Mouse (Mus musculus): Measurements from ENCODE around the gene Daxx. TPM values are rescaled to one million over a fixed set of nuclear protein-coding genes. Genes with fewer than 3 reads are reported as not detected.
"Not testable (repeated sequence)": the region's sequence is repeated elsewhere in the genome, so short reads cannot be mapped to it uniquely, and the experiment has no call there.

Gene Daxx
- polyA plus RNA-seq, 1 experiment from 2014 or later: 37.1 TPM

DNA sequence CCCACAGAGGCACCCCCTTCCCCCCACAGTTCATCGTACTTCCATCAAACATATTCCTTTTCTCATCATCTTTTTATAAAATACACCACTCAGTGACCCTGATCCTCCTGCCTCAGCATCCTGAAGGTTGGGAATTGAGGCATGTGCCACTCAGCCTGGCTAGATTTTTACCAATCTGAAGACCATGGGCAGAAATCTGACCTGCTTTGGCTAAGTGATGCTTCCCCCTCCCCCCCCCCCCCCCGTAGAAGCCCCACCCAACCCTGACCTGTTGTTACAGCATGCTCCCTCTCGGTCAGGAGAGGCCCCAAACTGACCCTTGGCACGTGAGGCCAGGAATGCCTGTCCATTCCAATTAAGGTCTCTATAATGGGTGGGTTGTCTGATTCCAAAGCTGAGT, 4.4 kb upstream of the Daxx start, which contains the start of gene Platr17:
Platr17 (plus strand) TSS at position 301 of the 400 bp plus-strand sequence.
- H3K9ac ChIP-seq; H3K4me3 ChIP-seq; H3K36me3 ChIP-seq; H3K27me3 ChIP-seq (replicated peaks); ATAC-seq; H3K9me3 ChIP-seq (replicated peaks): not testable (repeated sequence)
- Histone ChIP-seq H3K4me2 (peak within 1 kb of the TSS; percentile 20; the same call in 1 of the 2 replicates), H3K27ac (peak within 1 kb of the TSS; percentile 70), H3K4me1 (peaks cover 72% of the 10 kb centered on the region)
- 29% methylated on average over 4 of the region's 4 CpGs for WGBS (ENCODE audit: insufficient replicate concordance)

DNA sequence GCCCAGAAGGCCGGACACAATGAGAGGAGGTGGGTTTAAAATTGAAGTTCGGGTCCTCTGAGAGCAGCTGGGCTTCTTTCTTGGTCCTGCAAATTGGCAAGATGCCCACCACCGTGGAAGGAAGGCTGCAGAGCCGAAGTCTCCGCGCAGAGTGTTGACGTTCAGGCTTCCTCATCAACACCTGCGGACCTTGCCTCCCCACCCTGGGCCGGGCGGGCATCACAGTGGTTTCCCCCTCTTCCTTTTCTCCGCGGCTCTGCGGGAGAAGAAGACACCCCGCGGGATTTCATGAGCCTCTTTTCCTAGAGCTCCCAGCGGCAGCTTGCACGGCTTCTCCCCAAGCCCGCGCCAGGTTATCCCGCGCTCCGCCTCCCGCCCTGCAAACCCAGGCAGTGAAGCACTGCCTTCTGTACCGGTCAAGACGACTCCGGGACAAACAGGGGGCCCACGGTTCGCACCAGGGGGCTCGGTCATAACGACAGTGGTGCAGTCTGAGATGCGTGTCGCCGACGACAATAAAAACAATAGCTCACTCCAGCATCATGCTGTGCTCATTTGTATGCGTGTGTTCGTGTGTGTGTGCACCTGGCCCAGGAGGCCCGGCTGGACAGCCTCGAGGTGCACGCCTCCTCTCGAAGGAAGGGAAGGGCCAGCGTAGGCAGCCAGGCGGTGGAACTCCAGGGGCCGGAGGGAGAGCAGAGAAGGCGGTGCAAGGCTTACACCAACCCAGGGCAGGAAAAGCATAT, 710 bp upstream of the Daxx start:
- Histone ChIP-seq H3K27me3 (replicated peaks) (no peaks in the 10 kb centered on the region), H3K9ac (peak overlapping the region; percentile 90), H3K4me3 (peak overlapping the region; percentile 80), H3K36me3 (peaks cover 32% of the 10 kb centered on the region), H3K4me2 (peak overlapping the region; percentile 98), H3K9me3 (replicated peaks) (no peaks in the 10 kb centered on the region), H3K27ac (peak overlapping the region; percentile 91), H3K4me1 (peaks cover 56% of the 10 kb centered on the region)
- WGBS (ENCODE audit: insufficient replicate concordance): 1% methylated on average over 44 of the region's 44 CpGs
- peak; percentile 58 for ATAC-seq

DNA sequence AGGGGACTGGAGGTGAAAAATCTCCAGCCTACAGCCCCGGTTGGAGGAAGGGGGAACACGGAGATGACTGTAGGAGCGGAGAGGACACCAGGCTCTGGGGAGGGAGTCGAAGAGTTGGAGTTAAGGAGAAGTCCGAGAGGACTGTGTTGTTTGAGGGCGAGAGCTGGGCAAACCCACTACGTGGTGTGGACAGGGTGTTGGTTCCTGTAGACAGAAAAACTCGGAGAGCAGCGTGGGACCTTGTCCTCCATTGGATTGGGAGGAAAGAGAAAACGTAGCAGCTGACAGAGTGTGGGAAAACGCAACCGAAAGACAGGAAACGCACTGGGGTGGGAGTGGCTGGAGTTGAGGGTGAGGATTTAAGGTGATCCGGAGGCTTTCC, 646 bp downstream of the Daxx start:
- Histone ChIP-seq H3K4me3 (peak overlapping the region; percentile 80), H3K9ac (peak overlapping the region; percentile 90), H3K4me1 (peaks cover 56% of the 10 kb centered on the region), H3K9me3 (replicated peaks) (no peaks in the 10 kb centered on the region), H3K36me3 (peaks cover 45% of the 10 kb centered on the region), H3K27ac (peak overlapping the region; percentile 91), H3K4me2 (peak overlapping the region; percentile 98), H3K27me3 (replicated peaks) (no peaks in the 10 kb centered on the region)
- ATAC-seq: no peak
- whole genome bisulfite sequencing (ENCODE audit: insufficient replicate concordance): under 1% methylated on average over 14 of the region's 14 CpGs

GRCm38 (mm10) chr17:33910346-33911051, 1.3 kb downstream of the Daxx start:
- no peak for ATAC-seq
- Histone ChIP-seq H3K27me3 (replicated peaks) (no peaks in the 10 kb centered on the region), H3K9ac (peak overlapping the region; percentile 90), H3K9me3 (replicated peaks) (no peaks in the 10 kb centered on the region), H3K36me3 (peaks cover 49% of the 10 kb centered on the region), H3K4me2 (peak overlapping the region; percentile 98), H3K4me3 (peak overlapping the region; percentile 80), H3K27ac (peak overlapping the region; percentile 91), H3K4me1 (peaks cover 59% of the 10 kb centered on the region)
- WGBS (ENCODE audit: insufficient replicate concordance): 44% methylated on average over 11 of the region's 11 CpGs

- ATAC-seq: no peak
- H3K4me3 ChIP-seq: no peak overlapping the region
- no peak overlapping the region for H3K9ac ChIP-seq
- WGBS (ENCODE audit: insufficient replicate concordance): 85% methylated on average over 31 of the region's 31 CpGs
- H3K4me2 ChIP-seq: no peak overlapping the region
- H3K4me1 ChIP-seq: peaks cover 59% of the 10 kb centered on the region
- H3K27me3 ChIP-seq (replicated peaks): no peaks in the 10 kb centered on the region
- no peak overlapping the region; the same call in 1 of the 2 replicates for H3K27ac ChIP-seq
- H3K36me3 ChIP-seq: peaks cover 49% of the 10 kb centered on the region
- H3K9me3 ChIP-seq (replicated peaks): no peaks in the 10 kb centered on the region
These were observed 2.0 kb downstream of the Daxx start for GRCm38 (mm10) chr17:33911052-33911812.

DNA sequence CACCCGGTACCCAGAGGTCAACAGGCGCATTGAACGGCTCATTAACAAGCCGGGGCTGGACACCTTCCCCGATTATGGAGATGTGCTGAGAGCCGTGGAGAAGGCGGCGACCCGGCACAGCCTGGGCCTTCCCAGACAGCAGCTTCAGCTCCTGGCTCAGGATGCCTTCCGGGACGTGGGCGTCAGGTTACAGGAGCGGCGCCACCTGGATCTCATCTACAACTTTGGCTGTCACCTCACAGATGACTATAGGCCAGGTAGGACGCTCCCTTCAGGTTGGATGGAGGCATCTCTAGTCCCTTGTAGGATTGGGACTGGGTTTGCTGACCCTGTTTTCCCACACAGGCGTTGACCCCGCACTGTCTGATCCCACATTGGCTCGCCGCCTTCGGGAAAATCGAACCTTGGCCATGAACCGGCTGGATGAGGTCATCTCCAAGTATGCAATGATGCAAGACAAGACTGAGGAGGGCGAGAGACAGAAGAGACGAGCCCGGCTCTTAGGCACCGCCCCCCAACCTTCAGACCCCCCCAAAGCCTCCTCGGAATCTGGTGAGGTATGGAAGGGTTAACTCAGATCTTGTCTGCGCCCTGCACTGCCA, 2.7 kb downstream of the Daxx start:
- Histone ChIP-seq H3K27me3 (replicated peaks) (no peaks in the 10 kb centered on the region), H3K27ac (no peak overlapping the region), H3K4me3 (no peak overlapping the region), H3K36me3 (peaks cover 51% of the 10 kb centered on the region), H3K9ac (no peak overlapping the region), H3K4me2 (no peak overlapping the region), H3K4me1 (peaks cover 65% of the 10 kb centered on the region), H3K9me3 (replicated peaks) (peaks cover 2% of the 10 kb centered on the region; the same call in 1 of the 2 replicates)
- no peak for ATAC-seq
- 92% methylated on average over 28 of the region's 28 CpGs for WGBS (ENCODE audit: insufficient replicate concordance)

DNA sequence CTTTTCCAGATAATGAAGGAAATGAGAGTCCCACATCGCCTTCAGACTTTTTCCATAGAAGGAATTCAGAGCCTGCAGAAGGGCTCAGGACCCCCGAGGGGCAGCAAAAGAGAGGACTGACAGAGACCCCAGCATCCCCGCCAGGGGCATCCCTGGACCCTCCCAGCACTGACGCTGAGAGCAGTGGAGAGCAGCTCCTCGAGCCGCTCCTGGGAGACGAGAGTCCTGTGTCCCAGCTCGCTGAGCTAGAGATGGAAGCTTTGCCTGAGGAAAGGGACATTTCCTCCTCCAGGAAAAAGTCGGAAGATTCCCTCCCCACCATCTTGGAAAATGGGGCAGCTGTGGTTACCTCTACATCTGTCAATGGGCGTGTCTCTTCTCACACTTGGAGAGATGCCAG, 4.0 kb downstream of the Daxx start:
- H3K27me3 ChIP-seq (replicated peaks): no peaks in the 10 kb centered on the region
- WGBS (ENCODE audit: insufficient replicate concordance): 85% methylated on average over 10 of the region's 10 CpGs
- H3K4me1 ChIP-seq: peaks cover 66% of the 10 kb centered on the region
- H3K4me2 ChIP-seq: no peak overlapping the region
- H3K9me3 ChIP-seq (replicated peaks): peaks cover 16% of the 10 kb centered on the region
- no peak for ATAC-seq
- H3K27ac ChIP-seq: peak overlapping the region; percentile 7; the same call in 1 of the 2 replicates
- H3K4me3 ChIP-seq: no peak overlapping the region
- peaks cover 65% of the 10 kb centered on the region for H3K36me3 ChIP-seq
- H3K9ac ChIP-seq: no peak overlapping the region

GRCm38 (mm10) chr17:33913905-33914304, 4.7 kb downstream of the Daxx start:
- Histone ChIP-seq H3K4me2 (no peak overlapping the region), H3K27ac (0 out of 2 replicates have a peak overlapping the region, but pooled peaks have one; percentile 7), H3K4me3 (no peak overlapping the region), H3K9me3 (replicated peaks) (peaks cover 18% of the 10 kb centered on the region), H3K36me3 (peaks cover 68% of the 10 kb centered on the region), H3K4me1 (peaks cover 66% of the 10 kb centered on the region), H3K27me3 (replicated peaks) (no peaks in the 10 kb centered on the region), H3K9ac (no peak overlapping the region)
- 84% methylated on average over 8 of the region's 8 CpGs for WGBS (ENCODE audit: insufficient replicate concordance)
- no peak for ATAC-seq

DNA sequence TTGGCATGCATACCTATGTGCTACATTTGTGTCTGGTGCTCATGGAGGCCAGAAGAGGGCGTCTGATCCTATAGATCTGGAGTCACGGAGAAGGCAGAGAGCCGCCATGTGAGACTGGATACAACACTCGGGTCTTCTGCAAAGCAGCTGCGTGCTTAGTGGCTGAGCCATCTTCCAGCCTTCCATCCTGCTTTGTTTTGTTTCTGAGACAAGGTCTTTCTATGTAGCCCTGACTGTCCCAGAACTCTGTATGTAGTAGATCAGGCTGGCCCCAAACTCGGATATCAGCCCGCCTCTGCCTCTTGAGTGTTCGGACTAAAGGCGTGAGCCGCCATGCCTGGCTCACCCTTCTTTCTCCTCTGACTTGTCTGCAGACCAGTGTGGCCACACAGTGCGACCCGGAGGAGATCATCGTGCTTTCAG, 5.8 kb downstream of the Daxx start:
- Histone ChIP-seq H3K9me3 (replicated peaks) (peaks cover 18% of the 10 kb centered on the region), H3K36me3 (peaks cover 68% of the 10 kb centered on the region), H3K27ac (peak overlapping the region; percentile 87), H3K27me3 (replicated peaks) (no peaks in the 10 kb centered on the region), H3K4me1 (peaks cover 70% of the 10 kb centered on the region), H3K4me2 (peak overlapping the region; percentile 97), H3K9ac (peak overlapping the region; percentile 82), H3K4me3 (peak overlapping the region; percentile 74)
- ATAC-seq: no peak
- 71% methylated on average over 13 of the region's 13 CpGs for WGBS (ENCODE audit: insufficient replicate concordance)

- peaks cover 65% of the 10 kb centered on the region for H3K4me1 ChIP-seq
- WGBS (ENCODE audit: insufficient replicate concordance): under 1% methylated on average over 33 of the region's 34 CpGs
- peaks cover 18% of the 10 kb centered on the region for H3K9me3 ChIP-seq (replicated peaks)
- H3K27ac ChIP-seq: peak within 1 kb of the TSS; percentile 87
- H3K4me3 ChIP-seq: peak within 1 kb of the TSS; percentile 74
- no peaks in the 10 kb centered on the region for H3K27me3 ChIP-seq (replicated peaks)
- H3K4me2 ChIP-seq: peak within 1 kb of the TSS; percentile 97
- peak within 1 kb of the TSS; percentile 82 for H3K9ac ChIP-seq
- peaks cover 64% of the 10 kb centered on the region for H3K36me3 ChIP-seq
- ATAC-seq: peak; percentile 86
These were observed 6.5 kb downstream of the Daxx start, which contains the start of the genes Tapbp and Zbtb22 for GRCm38 (mm10) chr17:33915671-33916250. Tapbp (plus strand) TSS chr17:33915899. Zbtb22 (plus strand) TSS chr17:33915904.

DNA sequence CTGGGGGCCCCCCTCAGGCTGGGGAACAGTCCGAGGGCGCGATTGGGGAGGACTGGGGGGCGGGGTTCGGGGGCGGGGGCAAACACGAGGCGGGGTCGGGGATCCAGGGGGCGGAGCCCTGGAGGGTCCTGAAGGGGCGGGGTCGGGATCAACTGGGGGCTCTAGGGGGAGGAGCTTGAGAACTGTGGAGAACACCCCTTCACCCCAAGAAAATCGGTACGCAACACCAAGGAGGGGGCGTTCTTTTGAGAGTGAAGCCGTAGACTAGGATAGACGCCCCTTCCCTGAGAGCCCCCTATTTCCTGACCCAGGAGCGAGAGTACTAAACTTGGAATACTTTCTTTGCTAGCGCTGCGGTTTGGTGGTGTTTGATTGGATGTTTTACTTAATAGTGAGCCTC, 7.1 kb downstream of the Daxx start:
- ATAC-seq: no peak
- H3K4me1 ChIP-seq: peaks cover 66% of the 10 kb centered on the region
- H3K27ac ChIP-seq: peak overlapping the region; percentile 87
- no peaks in the 10 kb centered on the region for H3K27me3 ChIP-seq (replicated peaks)
- peak overlapping the region; percentile 74 for H3K4me3 ChIP-seq
- peaks cover 18% of the 10 kb centered on the region for H3K9me3 ChIP-seq (replicated peaks)
- H3K9ac ChIP-seq: peak overlapping the region; percentile 82
- peak overlapping the region; percentile 97 for H3K4me2 ChIP-seq
- peaks cover 59% of the 10 kb centered on the region for H3K36me3 ChIP-seq
- 4% methylated on average over 16 of the region's 20 CpGs for WGBS (ENCODE audit: insufficient replicate concordance)

Data from liver, embryonic 12.5 days (tissue).